In genomic region chr6:12244151-12244550, GRCm38 (mm10) we compare ENCODE assay signal across 12 mouse cellular contexts.
"Had no signal": no experiment of that assay in that cellular context is flagged by ENCODE, and none has a peak within 500 bp of the region (broad histone marks: within the 10 kb centered on the region; RNA-seq: fewer than 3 reads in every experiment).

No protein-coding gene starts in this region.

- DNase-seq: left cerebral cortex, postnatal 4 days; liver; liver, embryonic 13.5 days; liver, postnatal 0 days; lung, adult 18-20 months; lung, adult 2 months; lung, embryonic 14.5 days; lung, postnatal 10 days; lung, postnatal 14 days; lung, postnatal 36 days; lung, postnatal 4 days; midbrain, embryonic 14.5 days had no signal
